Comparison of ENCODE assay signal across 8 mouse cellular contexts in the genomic region with DNA sequence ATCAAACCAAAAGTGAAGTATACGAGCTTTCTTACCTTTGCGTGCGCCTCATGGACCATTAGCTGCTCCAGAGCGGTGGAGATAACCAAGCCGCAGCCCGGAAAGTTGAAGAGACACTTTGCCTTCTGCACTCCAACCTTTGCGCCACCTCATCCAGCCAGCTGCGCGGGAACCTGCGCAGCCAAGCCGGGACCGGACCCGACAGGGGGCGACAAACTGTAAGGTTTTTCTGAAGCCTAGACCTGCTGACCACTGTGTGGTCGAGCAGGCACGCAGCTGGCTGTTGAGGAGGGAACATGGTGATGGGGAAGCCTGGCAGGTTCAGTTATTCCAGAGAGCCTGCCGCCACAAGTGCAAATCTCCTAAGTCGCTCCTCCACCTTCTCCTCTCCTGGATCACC. TPM values are rescaled to one million over a fixed set of nuclear protein-coding genes. Genes with fewer than 3 reads are reported as not detected.
A peak's percentile ranks its signal among the peaks of the same experiment; 100 is the strongest.
DNase-seq lines count a peak whose midpoint lies in the region; ATAC-seq lines count a peak whose summit lies in the region.

No protein-coding gene starts in this region.

- H3K27ac ChIP-seq in heart, embryonic 15.5 days, result no peak overlapping the region
- no peak overlapping the region for H3K27ac ChIP-seq in limb, embryonic 15.5 days
- H3K27ac ChIP-seq in forebrain, embryonic 12.5 days, result no peak overlapping the region

- peak; percentile 77 for DNase-seq in heart, adult 11 months
- no peak for DNase-seq in heart, adult 9 months (ENCODE audit: low spot score in 2 of 2)
- DNase-seq in WW6 (ENCODE audit: low read depth, low spot score), result peak; percentile 58
- DNase-seq in retina, embryonic 14.5 days (ENCODE audit: low spot score), result peak; percentile 79
- DNase-seq in B cell, adult 2 months, result no peak

- peak overlapping the region; percentile 14; the same call in 1 of the 2 replicates for H3K4me2 ChIP-seq in heart, embryonic 15.5 days
- peak overlapping the region; percentile 34 for H3K4me2 ChIP-seq in limb, embryonic 15.5 days
- H3K4me2 ChIP-seq in forebrain, embryonic 12.5 days, result no peak overlapping the region

- H3K9ac ChIP-seq in heart, embryonic 15.5 days, result no peak overlapping the region
- no peak overlapping the region for H3K9ac ChIP-seq in limb, embryonic 15.5 days
- no peak overlapping the region for H3K9ac ChIP-seq in forebrain, embryonic 12.5 days

- H3K4me3 ChIP-seq in heart, embryonic 15.5 days, result peak overlapping the region; percentile 17
- peak overlapping the region; percentile 26 for H3K4me3 ChIP-seq in limb, embryonic 15.5 days
- no peak overlapping the region for H3K4me3 ChIP-seq in forebrain, embryonic 12.5 days (replicated peaks)

- peaks cover 98% of the 10 kb centered on the region for H3K27me3 ChIP-seq in heart, embryonic 15.5 days
- peaks cover 95% of the 10 kb centered on the region for H3K27me3 ChIP-seq in limb, embryonic 15.5 days
- peaks cover 96% of the 10 kb centered on the region for H3K27me3 ChIP-seq in forebrain, embryonic 12.5 days

- no peak for ATAC-seq in heart, embryonic 15.5 days (replicated peaks; ENCODE audit: insufficient number of reproducible peaks, insufficient read depth, low FRiP score, low read depth)
- no peak for ATAC-seq in limb, embryonic 15.5 days (ENCODE audit: insufficient number of reproducible peaks, low FRiP score, low TSS enrichment, low read depth)
- ATAC-seq in forebrain, embryonic 12.5 days (ENCODE audit: low FRiP score), result no peak

- no peaks in the 10 kb centered on the region for H3K9me3 ChIP-seq in heart, embryonic 15.5 days (replicated peaks)
- no peaks in the 10 kb centered on the region for H3K9me3 ChIP-seq in limb, embryonic 15.5 days
- H3K9me3 ChIP-seq in forebrain, embryonic 12.5 days, result no peaks in the 10 kb centered on the region

- H3K36me3 ChIP-seq in heart, embryonic 15.5 days, result no peaks in the 10 kb centered on the region
- H3K36me3 ChIP-seq in limb, embryonic 15.5 days, result no peaks in the 10 kb centered on the region
- no peaks in the 10 kb centered on the region for H3K36me3 ChIP-seq in forebrain, embryonic 12.5 days (replicated peaks)

- H3K4me1 ChIP-seq in heart, embryonic 15.5 days (replicated peaks), result peaks cover 20% of the 10 kb centered on the region
- H3K4me1 ChIP-seq in limb, embryonic 15.5 days, result peaks cover 26% of the 10 kb centered on the region
- peaks cover 18% of the 10 kb centered on the region for H3K4me1 ChIP-seq in forebrain, embryonic 12.5 days

- under 1% methylated on average over 18 of the region's 18 CpGs for WGBS in heart, embryonic 15.5 days
- 2% methylated on average over 18 of the region's 18 CpGs for WGBS in limb, embryonic 15.5 days
- under 1% methylated on average over 18 of the region's 18 CpGs for WGBS in forebrain, embryonic 12.5 days

RNA-seq across cellular contexts. Expression of gene Pax1, which starts 0.6 kb away (rescaled TPM):
- 1.1 and 18.0 TPM in 2 replicates for polyA plus RNA-seq in heart, embryonic 15.5 days (2015; fragmentation: Nextera tagmentation; extraction: Ambion mirVana)
- polyA plus RNA-seq in limb, embryonic 15.5 days (2015; fragmentation: Nextera tagmentation; extraction: Ambion mirVana), result 4.0 and 4.8 TPM in 2 replicates
- polyA plus RNA-seq in forebrain, embryonic 12.5 days (2016; fragmentation: Nextera tagmentation; extraction: Ambion mirVana), result 1.4 and 2.2 TPM in 2 replicates

Comparison
In these comparisons a context has a peak if more than half of its experiments do, and no peak if none do; other contexts are left out.
1. DNase-seq: peak in heart, adult 11 months (single experiment), WW6 (single experiment) and retina, embryonic 14.5 days (single experiment); none in heart, adult 9 months (0 of 2) and B cell, adult 2 months (0 of 2).